Mouse (Mus musculus) right cerebral cortex, postnatal 10 days (tissue): Measurements from ENCODE around the gene Atp2b2.
"Not testable (repeated sequence)": the region's sequence is repeated elsewhere in the genome, so short reads cannot be mapped to it uniquely, and the experiment has no call there.

ENCODE experiments used
- DNase-seq, 2 experiments: peaks; one replicate each; pipeline ENCODE4 v3.0.0; 2021; ENCODE audit warnings: low spot score in 2 of 2

Gene Atp2b2

GRCm38 (mm10) chr6:113714276-113714675, 328.1 kb downstream of the Atp2b2 start:
- DNase-seq, result no peak

- DNase-seq, result not testable (repeated sequence)
Measured at GRCm38 (mm10) chr6:113713389-113713788, 329.0 kb downstream of the Atp2b2 start.

GRCm38 (mm10) chr6:113712718-113713117, 329.7 kb downstream of the Atp2b2 start:
- no peak for DNase-seq

- DNase-seq, result peak; percentile 45 to 50
Measured at GRCm38 (mm10) chr6:113697222-113698205, 344.9 kb downstream of the Atp2b2 start.

DNA sequence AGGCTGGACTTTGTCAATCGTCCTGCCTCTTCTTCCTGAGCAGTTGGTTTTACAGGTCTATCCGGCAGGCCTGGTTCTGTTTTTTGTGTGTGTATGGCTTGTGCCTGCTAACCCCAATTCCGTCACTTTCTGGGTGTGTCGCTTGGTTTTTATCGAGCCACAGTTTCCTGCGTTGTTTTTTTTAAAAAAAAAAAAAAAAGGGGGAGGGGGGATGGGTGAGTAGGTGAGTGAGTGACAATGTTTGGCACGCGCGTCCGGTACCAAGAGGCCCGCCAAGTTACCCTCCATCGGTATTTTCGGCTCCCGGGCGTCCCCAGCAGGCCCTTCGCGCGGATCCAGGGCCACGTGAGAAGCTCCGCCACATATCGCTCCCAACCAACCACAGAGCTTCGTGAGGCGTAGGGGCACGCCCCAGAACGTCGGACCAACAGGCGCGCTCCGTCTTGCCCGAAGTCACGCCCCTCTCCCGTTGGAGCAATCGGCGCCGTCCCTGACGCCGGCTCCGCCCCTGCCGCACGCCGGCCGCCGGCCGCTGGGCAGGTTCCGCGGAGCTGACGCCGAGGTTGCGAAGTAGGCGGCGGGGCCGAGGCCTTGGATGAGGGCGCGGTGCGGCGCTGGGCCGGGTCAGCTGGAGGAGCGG, 345.7 kb downstream of the Atp2b2 start, which contains the start of gene Tatdn2:
Gene Tatdn2 (plus strand): TSS at position 469 of the 640 bp plus-strand sequence.
- DNase-seq, result peak; percentile 98 to 99

GRCm38 (mm10) chr6:113695766-113696355, 346.6 kb downstream of the Atp2b2 start:
- DNase-seq, result no peak

- no peak for DNase-seq
Measured at GRCm38 (mm10) chr6:113695203-113695602, 347.2 kb downstream of the Atp2b2 start.
